9 mouse cellular contexts compared by ENCODE assay signal in genomic region chr5:92081326-92081725, GRCm38 (mm10). TPM values are rescaled to one million over a fixed set of nuclear protein-coding genes. Genes with fewer than 3 reads are reported as not detected.
A peak's percentile ranks its signal among the peaks of the same experiment; 100 is the strongest.
DNase-seq lines count a peak whose midpoint lies in the region; ATAC-seq and TF ChIP-seq lines count a peak whose summit lies in the region.
"Had no signal": no experiment of that assay in that cellular context is flagged by ENCODE, and none has a peak within 500 bp of the region (broad histone marks: within the 10 kb centered on the region; RNA-seq: fewer than 3 reads in every experiment).

No protein-coding gene starts in this region.

- no peak for TF ChIP-seq CTCF in layer of hippocampus, adult 2 months (conservative IDR thresholded peaks at IDR 0.05)

- ATAC-seq in limb, embryonic 11.5 days (ENCODE audit: insufficient number of reproducible peaks, low FRiP score, low TSS enrichment, low read depth): no peak
- ATAC-seq in neural tube, embryonic 14.5 days (ENCODE audit: low read depth): no peak
- ATAC-seq in erythroblast, adult 5-6 weeks (replicated peaks; ENCODE audit: low FRiP score, poor library complexity, severe bottlenecking): no peak

- no peaks in the 10 kb centered on the region for H3K27me3 ChIP-seq in forebrain, embryonic 10.5 days (ENCODE audit: poor library complexity, severe bottlenecking)
- no peaks in the 10 kb centered on the region for H3K27me3 ChIP-seq in limb, embryonic 11.5 days (ENCODE audit: control insufficient read depth, insufficient read depth, low read length)
- H3K27me3 ChIP-seq in neural tube, embryonic 14.5 days (ENCODE audit: control insufficient read depth, insufficient read depth, low read length): no peaks in the 10 kb centered on the region

- H3K9ac ChIP-seq in limb, embryonic 11.5 days (ENCODE audit: low read length): no peak overlapping the region
- H3K9ac ChIP-seq in neural tube, embryonic 14.5 days (replicated peaks; ENCODE audit: low read depth, low read length): 0 out of 2 replicates have a peak overlapping the region, but pooled peaks have one; percentile 4

- no peak for DNase-seq in layer of hippocampus, adult 2 months (ENCODE audit: low spot score in 2 of 2)
- no peak for DNase-seq in layer of hippocampus, adult 8-10 months (ENCODE audit: low spot score in 2 of 2)
- no peak for DNase-seq in forebrain, embryonic 10.5 days (ENCODE audit: extremely low spot score, low spot score)
- DNase-seq in limb, embryonic 11.5 days (ENCODE audit: low spot score): no peak
- no peak for DNase-seq in thymus, postnatal 4 days
- no peak for DNase-seq in thymus, postnatal 14 days
- DNase-seq: kidney, postnatal 4 days had no signal

- no peak overlapping the region for H3K27ac ChIP-seq in layer of hippocampus, adult 2 months
- no peak overlapping the region for H3K27ac ChIP-seq in forebrain, embryonic 10.5 days
- H3K27ac ChIP-seq in limb, embryonic 11.5 days (replicated peaks; ENCODE audit: low read depth, low read length): no peak overlapping the region
- H3K27ac ChIP-seq in neural tube, embryonic 14.5 days (ENCODE audit: low read depth, low read length): no peak overlapping the region

- H3K4me2 ChIP-seq in limb, embryonic 11.5 days (ENCODE audit: low read depth, severe bottlenecking): peak overlapping the region; percentile 66; the same call in 1 of the 2 replicates
- H3K4me2 ChIP-seq in neural tube, embryonic 14.5 days (ENCODE audit: low read depth, low read length): peak overlapping the region; percentile 66

- H3K4me1 ChIP-seq in forebrain, embryonic 10.5 days: peaks cover 37% of the 10 kb centered on the region
- H3K4me1 ChIP-seq in limb, embryonic 11.5 days (ENCODE audit: control insufficient read depth, insufficient read depth, low read length): peaks cover 10% of the 10 kb centered on the region; the same call in 1 of the 2 replicates
- peaks cover 26% of the 10 kb centered on the region for H3K4me1 ChIP-seq in neural tube, embryonic 14.5 days (ENCODE audit: control insufficient read depth, insufficient read depth, low read length)

- H3K4me3 ChIP-seq in layer of hippocampus, adult 2 months: peak overlapping the region; percentile 87
- peak overlapping the region; percentile 85 for H3K4me3 ChIP-seq in forebrain, embryonic 10.5 days
- H3K4me3 ChIP-seq in limb, embryonic 11.5 days (ENCODE audit: low read depth, low read length): no peak overlapping the region
- peak overlapping the region; percentile 93; the same call in 1 of the 2 replicates for H3K4me3 ChIP-seq in neural tube, embryonic 14.5 days (ENCODE audit: low read depth, low read length)

- H3K36me3 ChIP-seq in forebrain, embryonic 10.5 days (replicated peaks): peaks cover 10% of the 10 kb centered on the region
- H3K36me3 ChIP-seq in limb, embryonic 11.5 days (ENCODE audit: control insufficient read depth, insufficient read depth, low read length): no peaks in the 10 kb centered on the region
- H3K36me3 ChIP-seq in neural tube, embryonic 14.5 days (ENCODE audit: control insufficient read depth, insufficient read depth, low read length): no peaks in the 10 kb centered on the region

- WGBS in forebrain, embryonic 10.5 days: 77% methylated on average over 3 of the region's 3 CpGs
- whole genome bisulfite sequencing in limb, embryonic 11.5 days: 72% methylated on average over 3 of the region's 3 CpGs
- 76% methylated on average over 3 of the region's 3 CpGs for WGBS in neural tube, embryonic 14.5 days

- H3K9me3 ChIP-seq in forebrain, embryonic 10.5 days: no peaks in the 10 kb centered on the region
- no peaks in the 10 kb centered on the region for H3K9me3 ChIP-seq in limb, embryonic 11.5 days (ENCODE audit: control insufficient read depth, low read length)
- H3K9me3 ChIP-seq in neural tube, embryonic 14.5 days (ENCODE audit: control insufficient read depth, low read length): no peaks in the 10 kb centered on the region

RNA-seq across cellular contexts. Expression of gene G3bp2, which starts 2.2 kb away (rescaled TPM):
- total RNA-seq in layer of hippocampus, adult 2 months (2021): 100 to 1,000 TPM; 233 to 246 TPM
- total RNA-seq in layer of hippocampus, adult 8-10 months (2022): 100 to 1,000 TPM; 212 to 259 (median 233) TPM
- 278 and 287 TPM in 2 replicates for polyA plus RNA-seq in forebrain, embryonic 10.5 days (2016; fragmentation: Nextera tagmentation; extraction: Ambion mirVana)
- polyA plus RNA-seq in limb, embryonic 11.5 days (2014; fragmentation: Nextera tagmentation; extraction: Ambion mirVana): 256 TPM in 2 replicates
- 406 and 408 TPM in 2 replicates for polyA plus RNA-seq in neural tube, embryonic 14.5 days (2014; fragmentation: Nextera tagmentation; extraction: Ambion mirVana)
- total RNA-seq in erythroblast, adult 5-6 weeks (2015; ENCODE audit: low replicate concordance): 33.2 and 33.8 TPM in 2 replicates
- total RNA-seq in erythroblast, adult 5-6 weeks (2017; ENCODE audit: low replicate concordance): 35.0 and 43.8 TPM in 2 replicates

RNA-seq across cellular contexts. Expression of gene Cdkl2, which starts 37.6 kb away (rescaled TPM):
- 10 to 100 TPM; 36.2 to 38.0 TPM for total RNA-seq in layer of hippocampus, adult 2 months (2021)
- total RNA-seq in layer of hippocampus, adult 8-10 months (2022): 10 to 100 TPM; 34.6 to 46.6 (median 37.1) TPM
- 0.15 and 0.35 TPM in 2 replicates for polyA plus RNA-seq in forebrain, embryonic 10.5 days (2016; fragmentation: Nextera tagmentation; extraction: Ambion mirVana)
- 0.20 and 0.28 TPM in 2 replicates for polyA plus RNA-seq in limb, embryonic 11.5 days (2014; fragmentation: Nextera tagmentation; extraction: Ambion mirVana)
- polyA plus RNA-seq in neural tube, embryonic 14.5 days (2014; fragmentation: Nextera tagmentation; extraction: Ambion mirVana): 11.1 and 15.3 TPM in 2 replicates
- total RNA-seq in erythroblast, adult 5-6 weeks (2015; ENCODE audit: low replicate concordance): 0.21 TPM in 1 of 2 replicates, not detected in the other
- total RNA-seq in erythroblast, adult 5-6 weeks (2017; ENCODE audit: low replicate concordance): 0.14 and 0.68 TPM in 2 replicates

RNA-seq across cellular contexts. Expression of gene Uso1, which starts 56.4 kb away (rescaled TPM):
- 10 to 100 TPM; 76.7 to 79.6 TPM for total RNA-seq in layer of hippocampus, adult 2 months (2021)
- total RNA-seq in layer of hippocampus, adult 8-10 months (2022): 10 to 100 TPM; 69.7 to 86.9 (median 81.0) TPM
- polyA plus RNA-seq in forebrain, embryonic 10.5 days (2016; fragmentation: Nextera tagmentation; extraction: Ambion mirVana): 37.0 and 38.8 TPM in 2 replicates
- 29.4 and 31.5 TPM in 2 replicates for polyA plus RNA-seq in limb, embryonic 11.5 days (2014; fragmentation: Nextera tagmentation; extraction: Ambion mirVana)
- polyA plus RNA-seq in neural tube, embryonic 14.5 days (2014; fragmentation: Nextera tagmentation; extraction: Ambion mirVana): 31.7 and 36.3 TPM in 2 replicates
- total RNA-seq in erythroblast, adult 5-6 weeks (2015; ENCODE audit: low replicate concordance): 19.8 and 29.9 TPM in 2 replicates
- 20.4 and 34.8 TPM in 2 replicates for total RNA-seq in erythroblast, adult 5-6 weeks (2017; ENCODE audit: low replicate concordance)

Comparison
In these comparisons a context has a peak if more than half of its experiments do, and no peak if none do; other contexts are left out.
1. RNA of gene G3bp2, which starts 2.2 kb away (total RNA-seq): 233 to 246 TPM in layer of hippocampus, adult 2 months and 212 to 259 TPM in layer of hippocampus, adult 8-10 months; 33.2 to 43.8 TPM in erythroblast, adult 5-6 weeks; every median in the first group is over 4 times any median in the second.
2. RNA of gene Cdkl2, which starts 37.6 kb away (total RNA-seq): 34.6 to 46.6 TPM in layer of hippocampus, adult 8-10 months and 36.2 to 38.0 TPM in layer of hippocampus, adult 2 months; 0.14 to 0.68 TPM in erythroblast, adult 5-6 weeks; every median in the first group is over 10 times any median in the second.